Mouse (Mus musculus) common myeloid progenitor, adult 5-6 weeks (primary cell): ENCODE results near the gene 2200002J24Rik. TPM values are rescaled to one million over a fixed set of nuclear protein-coding genes. Genes with fewer than 3 reads are reported as not detected.
A peak's percentile ranks its signal among the peaks of the same experiment; 100 is the strongest.
"Not testable (repeated sequence)": the region's sequence is repeated elsewhere in the genome, so short reads cannot be mapped to it uniquely, and the experiment has no call there.

Experiments
- ATAC-seq: replicated peaks from 2 replicates; pipeline ENCODE4 v1.8.0; 2016; ENCODE audit warnings: low read depth, mild to moderate bottlenecking, moderate TSS enrichment, inconsistent platforms; ENCODE audit not compliant: poor library complexity, severe bottlenecking
- total RNA-seq: library from RNA; stranded (forward); fragments of 200-1000, 187-1606 nt; gene quantifications from 2 replicates; pipeline ENCODE4 v1.2.3, GENCODE M21; 2017

Gene 2200002J24Rik
- total RNA-seq, 1 experiment from 2014 or later: not detected

DNA sequence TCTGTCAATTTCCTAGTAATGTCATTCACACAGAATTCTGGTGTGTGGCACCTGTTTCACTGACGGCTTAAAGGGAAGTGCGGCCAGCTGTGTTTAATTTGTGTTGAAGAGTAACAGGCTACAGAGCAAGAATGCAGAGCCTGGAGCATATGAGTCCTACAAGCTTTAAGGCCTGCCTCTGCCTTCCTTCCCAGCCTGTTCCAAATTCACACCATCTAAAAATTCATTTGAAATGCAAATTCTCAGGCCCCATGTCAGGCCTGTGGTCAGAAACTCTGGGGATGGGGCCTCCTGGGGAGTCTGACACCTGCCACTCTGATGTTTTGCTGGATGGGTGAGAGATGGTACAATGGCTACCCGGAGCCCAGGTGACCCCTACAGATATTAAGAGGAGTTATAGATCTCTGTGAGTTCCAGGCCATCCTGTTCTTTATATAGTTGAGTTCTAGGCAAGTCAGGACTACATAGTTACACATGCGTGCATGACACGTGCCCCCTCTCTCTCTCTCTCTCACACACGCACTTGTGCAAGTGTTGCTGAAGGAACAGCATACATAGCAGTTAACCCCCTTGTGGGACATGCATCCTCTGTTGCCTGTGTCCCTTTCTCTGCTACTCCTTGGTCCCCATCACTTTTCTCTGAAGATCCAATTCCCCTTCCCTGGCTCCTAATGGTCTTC, 24.7 kb downstream of the 2200002J24Rik start:
- ATAC-seq: no peak

DNA sequence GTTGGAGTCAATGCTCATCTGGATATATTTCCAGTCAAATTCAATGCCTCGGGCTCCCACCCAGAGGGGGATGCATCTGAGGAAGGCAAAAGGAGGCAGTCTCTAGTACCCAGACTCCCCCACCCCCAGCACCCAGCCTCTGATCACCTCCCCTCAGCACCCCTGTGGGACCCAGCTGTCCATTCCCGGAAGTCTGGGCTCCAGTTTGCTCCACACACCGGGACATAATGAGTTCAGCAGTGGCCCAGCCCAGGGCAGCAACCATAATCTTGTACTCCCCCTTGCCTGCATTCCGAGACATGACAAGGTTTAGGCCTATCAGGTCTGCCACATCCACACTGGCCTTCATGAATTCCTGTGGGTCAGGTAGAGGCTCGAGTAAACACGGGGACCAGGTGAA, 29.5 kb downstream of the 2200002J24Rik start:
- no peak for ATAC-seq

DNA sequence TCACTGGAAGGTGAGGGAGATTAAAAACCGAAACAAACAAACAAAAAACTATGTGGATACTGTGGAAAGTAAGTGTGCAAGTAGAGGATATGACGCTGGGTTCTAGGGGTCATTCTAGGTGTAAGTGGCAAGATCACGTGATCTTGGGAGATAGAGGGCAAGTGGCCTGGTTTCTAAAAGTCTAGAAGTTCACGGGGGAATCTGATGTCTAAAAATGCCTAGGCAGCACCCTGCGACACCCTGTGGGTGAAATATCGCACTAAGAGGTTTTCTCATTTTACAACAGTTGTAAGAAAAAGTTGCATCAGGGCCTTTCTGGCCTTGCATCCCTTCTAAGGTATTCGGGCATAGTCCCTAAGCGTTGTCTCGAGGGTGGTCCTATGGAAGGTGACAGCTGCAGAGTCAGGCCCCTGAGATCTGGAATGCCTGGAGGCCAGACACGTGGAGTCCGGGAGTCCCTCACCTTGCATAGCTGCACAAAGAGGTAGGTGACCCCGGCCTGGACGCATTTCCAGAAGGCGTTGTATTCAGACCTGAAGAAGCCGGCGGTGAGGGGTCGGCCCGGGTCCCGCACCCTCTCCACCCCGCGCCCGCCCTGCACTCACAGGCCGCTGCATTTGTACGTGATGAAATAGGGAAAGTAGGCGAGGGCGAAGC, 30.1 kb downstream of the 2200002J24Rik start:
- no peak for ATAC-seq

DNA sequence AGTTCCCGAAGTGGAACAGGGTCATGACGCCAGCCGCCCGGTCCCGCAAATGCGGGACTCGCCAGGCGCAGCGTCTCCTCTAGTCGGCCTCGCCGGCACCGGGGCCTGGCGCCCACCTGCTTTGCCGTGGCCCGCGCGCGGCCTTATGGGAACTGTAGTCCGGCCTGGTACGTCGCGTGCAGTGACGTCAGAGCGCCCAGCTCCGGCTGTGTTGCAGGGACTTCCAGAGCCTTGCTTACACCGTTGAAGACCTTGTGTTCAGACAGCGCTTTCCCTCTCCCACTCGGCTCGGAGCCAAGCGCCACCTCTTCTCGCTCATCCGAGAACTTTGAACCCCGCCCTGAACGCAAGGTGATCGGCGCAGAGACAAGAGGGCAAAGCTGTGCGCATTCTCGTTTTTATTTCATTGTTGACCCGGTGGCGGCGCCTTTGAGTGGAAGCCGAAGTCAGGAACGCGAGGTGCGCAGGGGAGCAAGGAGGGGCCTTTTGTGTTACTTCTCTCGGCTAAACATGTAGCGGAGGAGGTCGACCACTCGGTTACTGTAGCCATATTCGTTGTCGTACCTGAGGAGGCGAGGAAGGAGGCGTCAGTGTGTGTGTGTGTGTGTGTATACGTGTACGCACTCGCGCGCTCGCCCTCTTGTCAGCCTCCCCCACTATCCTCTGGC, 30.8 kb downstream of the 2200002J24Rik start, which contains the start of gene Tmem147:
TSS of gene Tmem147 (minus strand) at position 145 of the 668 bp plus-strand sequence.
- ATAC-seq: peak; percentile 92

DNA sequence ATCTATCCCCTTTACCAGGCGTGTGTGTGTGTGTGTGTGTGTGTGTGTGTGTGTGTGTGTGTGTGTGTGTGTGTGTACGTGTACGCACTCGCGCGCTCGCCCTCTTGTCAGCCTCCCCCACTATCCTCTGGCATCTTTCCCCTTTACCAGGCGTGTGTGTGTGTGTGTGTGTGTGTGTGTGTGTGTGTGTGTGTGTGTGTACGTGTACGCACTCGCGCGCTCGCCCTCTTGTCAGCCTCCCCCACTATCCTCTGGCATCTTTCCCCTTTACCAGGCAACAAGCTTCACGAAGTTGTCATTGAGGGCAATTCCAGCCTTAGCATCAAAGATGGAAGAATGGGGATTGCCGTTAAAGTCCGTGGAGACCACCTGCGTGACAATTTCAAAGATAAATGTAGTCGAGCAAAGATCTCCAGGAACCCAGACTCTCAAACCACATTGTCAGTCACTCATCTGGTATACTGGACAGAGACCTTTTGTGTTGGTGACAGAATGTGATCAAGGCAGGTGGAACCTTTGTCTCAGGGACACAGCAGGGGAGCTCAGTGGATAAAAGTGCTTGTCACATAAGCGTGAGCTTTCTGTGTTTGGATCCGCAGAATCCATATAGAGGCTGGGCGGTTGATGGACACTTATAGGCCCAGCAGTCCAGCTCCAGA, 31.5 kb downstream of the 2200002J24Rik start:
- ATAC-seq: not testable (repeated sequence)

DNA sequence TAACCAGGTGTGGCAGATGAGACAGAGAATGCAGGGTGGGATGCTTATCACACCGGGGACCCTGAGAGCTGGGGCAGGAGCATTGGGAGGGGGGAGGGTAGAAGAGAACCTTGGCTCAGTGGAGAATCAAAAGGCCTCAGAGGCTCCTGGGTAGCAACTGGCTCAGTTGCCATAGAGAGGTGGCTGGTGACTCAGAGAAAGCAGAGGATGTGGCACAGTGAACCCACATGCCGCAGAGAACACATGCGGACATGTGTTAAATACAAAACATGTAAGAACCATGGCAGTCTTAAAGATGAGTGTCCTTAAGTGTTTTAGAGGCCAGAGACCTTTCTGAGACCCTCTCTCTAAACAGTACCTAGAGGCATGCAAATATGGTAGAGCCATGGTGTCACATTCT, 37.5 kb downstream of the 2200002J24Rik start:
- ATAC-seq: no peak

DNA sequence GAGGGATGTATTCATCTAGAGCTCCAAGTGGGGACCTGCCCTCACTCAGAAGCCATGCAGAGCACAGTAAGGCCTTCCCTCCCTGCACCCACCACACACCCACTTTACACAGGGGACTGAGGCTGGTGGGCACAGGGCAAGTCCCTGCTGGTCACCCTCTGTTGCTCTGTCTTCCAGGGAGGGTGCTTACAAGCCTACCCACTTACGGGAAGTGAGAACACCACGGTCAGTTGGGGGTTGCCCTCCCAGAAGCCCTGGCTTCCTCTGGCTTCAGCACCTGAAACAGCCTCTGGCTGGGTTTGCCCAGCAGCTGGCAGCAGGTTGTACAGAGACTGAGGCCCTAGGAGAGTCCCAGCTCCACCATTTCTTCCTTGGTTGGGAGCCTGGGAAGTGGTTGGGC, 43.8 kb downstream of the 2200002J24Rik start:
- peak; percentile 56 for ATAC-seq

DNA sequence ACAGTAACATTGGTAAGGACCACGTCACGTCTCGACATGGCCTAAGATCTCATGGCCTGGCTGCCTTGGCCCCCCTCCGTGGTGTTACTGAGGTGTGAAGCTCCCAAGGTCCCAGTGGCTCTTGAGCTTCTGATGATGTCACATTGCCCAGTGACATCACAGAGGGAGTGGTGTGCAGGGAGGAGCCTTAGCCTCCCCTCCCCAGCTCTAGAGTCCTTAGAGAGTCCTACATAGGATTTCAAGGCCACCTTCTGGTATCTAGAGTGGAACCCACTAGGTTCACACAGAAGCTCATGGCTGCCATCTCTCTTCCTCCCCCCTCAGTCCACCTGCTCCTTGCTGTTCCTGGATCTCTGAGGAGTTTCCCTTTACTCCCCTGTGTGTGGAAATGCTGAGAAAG, 44.9 kb downstream of the 2200002J24Rik start, which contains the start of gene Gapdhs:
TSS of gene Gapdhs (minus strand) at position 65 of the 400 bp plus-strand sequence.
- ATAC-seq: not testable (repeated sequence)

DNA sequence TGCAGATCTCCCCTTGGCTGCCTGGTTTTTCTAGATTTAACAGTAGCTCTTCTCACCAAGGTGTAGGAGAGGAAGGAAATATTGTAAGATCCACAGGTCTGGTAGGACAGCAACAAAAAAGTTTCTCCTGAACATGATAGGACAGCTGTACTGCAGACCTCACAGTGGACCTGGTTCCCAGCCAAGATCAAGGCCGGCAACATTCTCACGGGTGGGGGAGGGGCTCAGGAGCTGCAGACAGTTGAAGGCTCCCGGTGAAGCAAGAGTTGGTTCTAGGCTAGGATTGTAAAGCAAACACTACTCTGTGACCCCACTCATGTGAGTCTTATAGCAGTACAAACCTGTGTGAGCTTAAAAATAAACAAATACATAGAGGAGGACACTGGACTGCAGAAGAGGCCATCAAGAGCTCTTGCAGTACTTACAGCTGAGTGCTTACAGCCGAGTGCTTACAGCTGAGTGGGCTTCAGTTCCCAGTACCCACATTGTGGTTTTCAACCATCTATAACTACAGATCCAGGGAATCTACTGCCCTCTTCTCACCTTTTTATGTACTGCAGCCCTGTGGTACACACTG, 45.4 kb downstream of the 2200002J24Rik start:
- ATAC-seq: no peak

DNA sequence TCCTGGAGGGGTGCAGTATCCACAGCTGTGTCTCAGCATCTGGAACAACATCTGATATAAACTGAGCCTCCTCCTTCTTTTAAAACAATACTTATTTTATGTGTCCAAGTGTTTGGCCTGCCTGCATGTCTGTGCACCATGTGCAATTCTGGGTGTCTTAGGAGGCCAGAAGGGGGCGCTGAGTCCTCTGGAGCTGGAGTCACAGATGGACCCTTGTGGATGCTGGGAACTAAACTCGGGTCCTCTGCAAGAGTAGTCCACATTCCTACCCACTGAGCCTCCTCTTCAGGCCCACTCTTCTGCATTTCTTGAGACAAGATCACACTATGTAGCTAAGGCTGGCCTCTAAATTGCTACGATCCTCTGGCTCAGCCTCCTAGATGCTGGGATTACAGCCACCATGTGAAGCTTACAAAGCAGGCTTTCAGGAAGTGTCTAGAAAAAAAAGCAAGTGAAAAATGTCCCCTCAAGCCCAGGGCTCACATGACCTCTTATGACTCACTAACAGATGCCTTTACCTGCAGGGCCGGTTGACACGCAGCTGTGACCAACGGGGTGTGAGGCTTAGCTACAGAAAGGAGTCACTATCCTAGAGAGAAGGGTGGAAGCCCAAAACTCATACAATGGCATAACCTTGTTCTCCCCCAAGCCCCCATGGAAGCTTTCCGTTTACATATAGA, 48.9 kb downstream of the 2200002J24Rik start:
- ATAC-seq: no peak

Other genes starting within 250 kb of the 2200002J24Rik start
- not detected in 2 replicates for gene Kirrel2, start 241.2 kb upstream of the 2200002J24Rik start, total RNA-seq
- gene Nphs1, start 240.6 kb upstream of the 2200002J24Rik start, total RNA-seq: 0.19 and 1.8 TPM in 2 replicates
- not detected in 2 replicates for gene Prodh2, start 205.3 kb upstream of the 2200002J24Rik start, total RNA-seq
- gene Arhgap33, start 163.9 kb upstream of the 2200002J24Rik start, total RNA-seq: 5.2 and 9.1 TPM in 2 replicates
- gene Hspb6, start 146.7 kb upstream of the 2200002J24Rik start, total RNA-seq: 3.2 and 4.2 TPM in 2 replicates
- 4.7 TPM in 2 replicates for gene Proser3, start 146.6 kb upstream of the 2200002J24Rik start, total RNA-seq
- 20.8 and 21.2 TPM in 2 replicates for gene Lin37, start 139.1 kb upstream of the 2200002J24Rik start, total RNA-seq
- gene U2af1l4, start 135.6 kb upstream of the 2200002J24Rik start, total RNA-seq: 58.2 and 68.5 TPM in 2 replicates
- gene Gm49396, start 135.6 kb upstream of the 2200002J24Rik start, total RNA-seq: 3.7 and 5.4 TPM in 2 replicates
- 117 and 174 TPM in 2 replicates for gene Psenen, start 135.3 kb upstream of the 2200002J24Rik start, total RNA-seq
- 1.8 TPM in 1 of 2 replicates, not detected in the other for gene Igflr1, start 133.5 kb upstream of the 2200002J24Rik start, total RNA-seq
- 8.9 and 24.9 TPM in 2 replicates for gene Kmt2b, start 110.2 kb upstream of the 2200002J24Rik start, total RNA-seq
- 0.32 TPM in 1 of 2 replicates, not detected in the other for gene Zbtb32, start 100.0 kb upstream of the 2200002J24Rik start, total RNA-seq
- not detected in 2 replicates for gene Upk1a, start 86.1 kb upstream of the 2200002J24Rik start, total RNA-seq
- 396 and 504 TPM in 2 replicates for gene Cox6b1, start 72.8 kb upstream of the 2200002J24Rik start, total RNA-seq
- not detected in 2 replicates for gene Etv2, start 63.1 kb upstream of the 2200002J24Rik start, total RNA-seq
- gene Rbm42, start 48.6 kb upstream of the 2200002J24Rik start, total RNA-seq: 39.4 and 47.8 TPM in 2 replicates
- 17.2 and 27.1 TPM in 2 replicates for gene Haus5, start 33.9 kb upstream of the 2200002J24Rik start, total RNA-seq
- not detected in 2 replicates for gene Pmis2, start 27.3 kb upstream of the 2200002J24Rik start, total RNA-seq
- 1.1 and 1.8 TPM in 2 replicates for gene Atp4a, start 13.3 kb downstream of the 2200002J24Rik start, total RNA-seq
- 51.1 and 61.8 TPM in 2 replicates for gene Tmem147, start 30.6 kb downstream of the 2200002J24Rik start, total RNA-seq
- gene Gapdhs, start 44.8 kb downstream of the 2200002J24Rik start, total RNA-seq: not detected in 2 replicates
- 0.78 TPM in 1 of 2 replicates, not detected in the other for gene Sbsn, start 52.5 kb downstream of the 2200002J24Rik start, total RNA-seq
- 4.2 TPM in 1 of 2 replicates, not detected in the other for gene Dmkn, start 64.8 kb downstream of the 2200002J24Rik start, total RNA-seq
- not detected in 2 replicates for gene Krtdap, start 89.0 kb downstream of the 2200002J24Rik start, total RNA-seq
- 20.3 and 28.0 TPM in 2 replicates for gene Ffar2, start 124.8 kb downstream of the 2200002J24Rik start, total RNA-seq
- gene Ffar3, start 157.3 kb downstream of the 2200002J24Rik start, total RNA-seq: not detected in 2 replicates
- gene Ffar1, start 162.6 kb downstream of the 2200002J24Rik start, total RNA-seq: not detected in 2 replicates
- 0.29 and 7.6 TPM in 2 replicates for gene Cd22, start 181.4 kb downstream of the 2200002J24Rik start, total RNA-seq
- gene Mag, start 215.9 kb downstream of the 2200002J24Rik start, total RNA-seq: not detected in 2 replicates
- not detected in 2 replicates for gene Hamp2, start 225.8 kb downstream of the 2200002J24Rik start, total RNA-seq
- not detected in 2 replicates for gene Hamp, start 245.1 kb downstream of the 2200002J24Rik start, total RNA-seq